Mouse (Mus musculus): ENCODE measurements at regions not wholly inside any gene's neighbourhood (a gene's known extent, or its start where the extent isn't known, plus 50 kb on each side); places are given as distances from the start of the nearest gene placed in this dataset.

DNA sequence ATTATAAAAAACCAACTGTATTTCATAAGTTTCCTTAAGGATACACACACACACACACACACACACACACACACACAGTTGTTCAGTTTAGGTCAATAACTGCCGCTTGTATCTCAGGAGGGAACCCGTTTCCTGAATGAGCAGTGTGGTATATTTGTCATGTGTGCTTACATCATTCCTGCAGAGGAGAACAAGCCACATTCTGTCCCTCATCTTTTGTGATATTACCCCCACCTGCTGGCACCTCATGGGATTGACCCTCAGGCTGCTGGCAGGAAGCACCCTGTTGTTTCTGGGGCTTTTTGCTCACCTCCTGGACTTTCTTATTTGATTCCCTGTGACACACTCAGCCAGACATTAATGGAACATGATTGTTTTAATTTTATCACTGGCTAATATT, 66.4 kb upstream of the Htr1a start:
- peak; percentile 83 to 84 for DNase-seq

DNA sequence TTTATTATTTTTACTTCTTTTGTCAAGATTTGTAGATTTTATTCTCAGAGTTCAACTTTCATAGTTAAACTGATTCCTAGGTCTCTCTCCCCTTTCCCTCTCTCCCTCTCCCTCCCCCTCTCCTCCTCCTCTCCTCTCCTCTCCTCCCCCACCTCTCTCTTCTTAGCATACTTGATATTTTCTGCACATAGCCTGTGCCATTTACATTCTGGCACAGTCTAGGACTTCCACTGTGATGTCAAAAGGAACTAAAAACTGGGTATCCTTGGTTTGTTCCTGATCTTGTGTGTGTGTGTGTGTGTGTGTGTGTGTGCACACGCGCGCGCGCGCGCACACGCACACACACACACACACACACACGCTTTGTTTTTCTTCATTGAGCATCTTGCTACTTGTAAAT, 64.9 kb upstream of the Htr1a start:
- DNase-seq: no peak

DNA sequence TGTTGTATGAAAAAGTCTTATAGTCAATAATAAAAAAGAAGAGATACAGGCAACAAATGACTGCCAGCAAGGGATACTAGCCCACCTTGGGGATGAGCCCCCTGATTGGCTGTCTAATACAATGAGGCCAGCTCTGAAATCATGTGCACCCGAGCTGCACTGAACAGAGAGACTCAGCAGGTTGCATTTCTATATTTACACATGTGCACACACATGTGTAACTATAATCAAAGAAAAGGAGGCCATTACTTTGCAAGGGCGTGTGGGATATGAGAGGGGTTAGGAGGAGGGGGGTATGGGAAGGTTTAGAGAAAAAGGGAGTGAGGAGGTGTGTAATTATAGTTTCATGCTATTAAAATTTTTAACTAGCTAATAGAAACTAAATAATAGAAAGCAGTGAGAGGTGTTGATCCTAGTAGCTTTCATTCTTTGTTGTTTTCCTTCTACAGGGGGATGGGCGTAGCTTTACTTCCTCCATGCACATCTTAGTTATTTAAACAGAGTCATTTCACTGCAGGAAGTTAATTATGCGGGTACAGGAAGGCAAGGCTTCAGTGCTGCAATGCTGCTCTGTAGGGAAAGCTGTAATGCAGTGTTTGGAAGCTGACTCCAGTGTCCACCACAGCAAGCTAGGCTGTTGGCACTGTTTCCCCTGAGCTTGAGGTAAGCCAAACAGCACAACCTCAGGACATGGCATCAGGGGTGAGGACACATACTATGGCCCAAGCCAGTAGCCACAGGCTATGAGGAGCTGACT, 56.2 kb upstream of the Htr1a start:
- no peak for DNase-seq
